Mouse (Mus musculus): ENCODE measurements around the gene Glud1. TPM values are rescaled to one million over a fixed set of nuclear protein-coding genes. Genes with fewer than 3 reads are reported as not detected.

Gene Glud1
- polyA plus RNA-seq, 1 experiment from 2014 or later: 107 TPM

DNA sequence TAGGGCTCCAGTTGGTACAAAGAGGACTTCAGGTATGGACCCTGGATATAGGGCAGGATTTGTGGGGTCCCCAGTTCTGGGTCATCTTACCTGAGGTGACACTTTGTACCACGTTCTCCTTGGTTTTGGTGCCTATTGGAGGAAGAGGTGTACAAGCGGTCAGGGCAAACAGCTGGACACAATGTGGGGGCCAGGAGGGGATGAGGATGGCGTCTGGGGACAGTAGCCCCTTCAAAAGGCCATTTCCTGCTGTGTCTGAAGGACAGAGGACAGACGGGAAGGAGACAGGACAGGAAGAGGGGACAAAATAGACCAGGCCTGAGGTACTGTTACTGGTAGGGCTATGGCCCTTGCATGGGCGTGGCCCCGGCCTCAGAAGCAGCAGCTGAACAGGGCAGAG lies 63.1 kb downstream of the Glud1 start:
- Histone ChIP-seq H3K4me1 (peaks cover 15% of the 10 kb centered on the region), H3K9ac (0 out of 2 replicates have a peak overlapping the region, but pooled peaks have one; percentile 19), H3K36me3 (no peaks in the 10 kb centered on the region), H3K4me2 (replicated peaks) (peak overlapping the region; percentile 38), H3K27me3 (replicated peaks) (no peaks in the 10 kb centered on the region), H3K27ac (no peak overlapping the region), H3K4me3 (no peak overlapping the region), H3K9me3 (no peaks in the 10 kb centered on the region)
- WGBS: 83% methylated on average over 6 of the region's 6 CpGs
- no peak for ATAC-seq (ENCODE audit: low FRiP score, low read depth)

DNA sequence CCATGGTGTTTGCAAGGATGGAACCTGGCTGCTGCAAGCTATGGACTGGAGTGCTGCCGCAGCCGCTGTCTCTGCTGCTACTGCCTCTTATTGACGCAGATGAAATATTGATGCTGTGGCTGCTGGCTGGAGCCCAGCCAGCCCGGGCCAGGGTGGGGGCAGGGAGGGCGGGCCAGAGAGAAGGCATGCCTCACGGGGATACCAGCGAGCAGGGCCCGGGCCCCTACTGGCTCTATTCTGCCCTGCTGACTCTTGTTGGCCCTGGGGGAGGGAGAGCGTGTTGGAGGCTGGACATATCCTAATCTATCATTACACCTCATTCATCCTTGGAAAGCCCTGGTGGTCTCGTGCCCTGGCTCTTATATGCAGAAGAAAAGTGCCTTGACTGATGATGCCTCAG lies 64.0 kb downstream of the Glud1 start, which contains the start of gene Sncg:
Gene Sncg (minus strand): TSS at position 213 of the 400 bp plus-strand sequence.
- no peaks in the 10 kb centered on the region for H3K9me3 ChIP-seq
- H3K4me3 ChIP-seq: 0 out of 2 replicates have a peak within 1 kb of the TSS, but pooled peaks have one; percentile 2
- 0 out of 2 replicates have a peak within 1 kb of the TSS, but pooled peaks have one; percentile 19 for H3K9ac ChIP-seq
- WGBS: 32% methylated on average over 10 of the region's 10 CpGs
- H3K27ac ChIP-seq: no peak within 1 kb of the TSS
- H3K4me2 ChIP-seq (replicated peaks): peak within 1 kb of the TSS; percentile 38
- H3K4me1 ChIP-seq: peaks cover 17% of the 10 kb centered on the region
- no peaks in the 10 kb centered on the region for H3K27me3 ChIP-seq (replicated peaks)
- H3K36me3 ChIP-seq: no peaks in the 10 kb centered on the region
- peak; percentile 23; the same call in 1 of the 2 replicates for ATAC-seq (ENCODE audit: low FRiP score, low read depth)

DNA sequence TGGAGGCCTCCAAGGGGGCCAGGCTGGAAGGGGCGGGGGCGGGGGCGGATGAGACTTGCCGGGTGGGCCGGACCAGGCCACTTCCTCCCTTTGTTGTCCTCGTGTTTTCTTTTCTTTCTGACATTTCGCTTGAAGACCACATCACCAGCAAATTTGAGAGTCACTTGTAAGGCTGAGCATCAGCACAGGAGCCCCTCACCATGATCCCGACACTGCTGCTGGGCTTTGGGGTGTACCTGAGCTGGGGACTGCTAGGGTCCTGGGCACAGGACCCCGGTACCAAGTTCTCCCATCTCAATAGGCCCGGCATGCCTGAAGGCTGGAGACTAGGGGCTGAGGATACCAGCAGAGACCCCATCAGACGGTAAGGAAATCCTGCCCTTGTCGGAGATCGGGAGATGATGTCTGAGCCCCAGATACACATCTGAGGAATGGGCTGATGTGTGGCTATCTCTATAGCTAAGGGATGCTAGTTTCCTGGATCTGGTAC lies 64.9 kb downstream of the Glud1 start, which contains the start of gene Mmrn2:
Gene Mmrn2 (plus strand): TSS at position 51 of the 490 bp plus-strand sequence.
- Histone ChIP-seq H3K27me3 (replicated peaks) (no peaks in the 10 kb centered on the region), H3K4me2 (replicated peaks) (peak within 1 kb of the TSS; percentile 38), H3K9me3 (no peaks in the 10 kb centered on the region), H3K36me3 (no peaks in the 10 kb centered on the region), H3K27ac (no peak within 1 kb of the TSS), H3K4me3 (0 out of 2 replicates have a peak within 1 kb of the TSS, but pooled peaks have one; percentile 2), H3K9ac (0 out of 2 replicates have a peak within 1 kb of the TSS, but pooled peaks have one; percentile 3), H3K4me1 (peaks cover 17% of the 10 kb centered on the region)
- WGBS: 81% methylated on average over 13 of the region's 13 CpGs
- ATAC-seq (ENCODE audit: low FRiP score, low read depth): no peak

DNA sequence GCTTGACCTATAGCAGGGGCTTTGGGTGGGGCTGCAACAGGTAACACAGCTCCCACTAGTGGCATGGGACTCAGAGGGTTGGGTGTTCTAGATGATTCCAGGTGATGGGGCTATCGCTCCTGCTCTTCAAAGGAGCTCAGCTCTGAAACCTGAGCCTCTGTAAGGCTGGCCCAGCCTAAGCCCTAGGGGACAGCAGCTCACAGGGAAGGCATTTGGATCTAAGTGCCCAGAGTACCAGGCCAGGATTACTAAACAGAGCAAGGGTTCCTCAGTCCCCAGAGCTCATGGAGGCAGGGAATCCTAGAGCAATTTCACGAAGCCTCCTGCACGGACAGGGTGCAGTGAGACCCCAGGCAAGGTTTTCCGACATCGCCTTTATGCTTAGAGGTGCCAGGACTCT lies 65.4 kb downstream of the Glud1 start:
- Histone ChIP-seq H3K36me3 (no peaks in the 10 kb centered on the region), H3K27ac (no peak overlapping the region), H3K4me1 (peaks cover 17% of the 10 kb centered on the region), H3K9me3 (no peaks in the 10 kb centered on the region), H3K4me2 (replicated peaks) (peak overlapping the region; percentile 7; the same call in 1 of the 2 replicates), H3K27me3 (replicated peaks) (no peaks in the 10 kb centered on the region), H3K9ac (no peak overlapping the region), H3K4me3 (no peak overlapping the region)
- 86% methylated on average over 5 of the region's 5 CpGs for WGBS
- no peak for ATAC-seq (ENCODE audit: low FRiP score, low read depth)

- ATAC-seq (ENCODE audit: low FRiP score, low read depth): no peak
- Histone ChIP-seq H3K4me3 (no peak overlapping the region), H3K4me2 (replicated peaks) (no peak overlapping the region; the same call in 1 of the 2 replicates)
Measured at GRCm38 (mm10) chr14:34377121-34377520, 66.6 kb downstream of the Glud1 start.

GRCm38 (mm10) chr14:34378560-34379331 lies 68.2 kb downstream of the Glud1 start:
- H3K9ac ChIP-seq: no peak overlapping the region
- no peak for ATAC-seq (ENCODE audit: low FRiP score, low read depth)
- WGBS: 48% methylated on average over 11 of the region's 11 CpGs

More at GRCm38 (mm10) chr14:34377121-34377520, 66.6 kb downstream of the Glud1 start:
- Histone ChIP-seq H3K36me3 (no peaks in the 10 kb centered on the region), H3K9me3 (no peaks in the 10 kb centered on the region), H3K27me3 (replicated peaks) (no peaks in the 10 kb centered on the region), H3K9ac (no peak overlapping the region), H3K4me1 (peaks cover 17% of the 10 kb centered on the region), H3K27ac (no peak overlapping the region)
- WGBS: 86% methylated on average over 4 of the region's 4 CpGs

GRCm38 (mm10) chr14:34382921-34383704 lies 72.6 kb downstream of the Glud1 start:
- H3K27me3 ChIP-seq (replicated peaks): no peaks in the 10 kb centered on the region
- H3K4me2 ChIP-seq (replicated peaks): no peak overlapping the region
- H3K27ac ChIP-seq: no peak overlapping the region
- H3K4me1 ChIP-seq: peaks cover 6% of the 10 kb centered on the region
- no peaks in the 10 kb centered on the region for H3K36me3 ChIP-seq
- WGBS: 93% methylated on average over 9 of the region's 9 CpGs
- no peak overlapping the region for H3K4me3 ChIP-seq
- ATAC-seq (ENCODE audit: low FRiP score, low read depth): no peak
- no peak overlapping the region for H3K9ac ChIP-seq
- H3K9me3 ChIP-seq: no peaks in the 10 kb centered on the region

More at GRCm38 (mm10) chr14:34378560-34379331, 68.2 kb downstream of the Glud1 start:
- Histone ChIP-seq H3K36me3 (no peaks in the 10 kb centered on the region), H3K27me3 (replicated peaks) (no peaks in the 10 kb centered on the region), H3K4me2 (replicated peaks) (no peak overlapping the region), H3K4me3 (no peak overlapping the region), H3K4me1 (peaks cover 17% of the 10 kb centered on the region), H3K27ac (no peak overlapping the region), H3K9me3 (no peaks in the 10 kb centered on the region)

DNA sequence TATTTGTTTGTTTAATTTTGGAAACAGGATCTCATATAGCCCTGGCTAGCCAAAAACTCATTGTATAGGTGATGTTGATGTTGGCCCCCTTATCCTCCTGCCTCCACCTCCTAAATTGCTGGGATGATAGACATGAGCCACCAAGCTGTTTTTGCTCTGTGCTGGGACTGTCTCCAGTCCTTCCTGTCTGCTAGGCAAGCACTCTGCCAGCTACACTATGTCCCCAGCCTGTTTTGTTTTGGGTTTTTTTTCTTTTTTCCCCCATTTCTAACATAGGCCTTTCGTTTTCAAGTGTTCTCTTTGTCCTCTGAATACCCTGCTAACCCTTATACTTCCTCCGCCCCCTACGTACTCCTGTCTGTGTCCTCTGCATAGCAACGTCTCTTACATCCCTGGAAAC lies 82.8 kb downstream of the Glud1 start:
- no peak for ATAC-seq (ENCODE audit: low FRiP score, low read depth)
- H3K9me3 ChIP-seq: no peaks in the 10 kb centered on the region
- H3K4me3 ChIP-seq: no peak overlapping the region
- no peak overlapping the region for H3K9ac ChIP-seq
- H3K36me3 ChIP-seq: peaks cover 5% of the 10 kb centered on the region; the same call in 1 of the 2 replicates
- H3K27me3 ChIP-seq (replicated peaks): no peaks in the 10 kb centered on the region
- no peak overlapping the region for H3K4me2 ChIP-seq (replicated peaks)
- WGBS: 65% methylated on average over 4 of the region's 4 CpGs
- no peak overlapping the region for H3K27ac ChIP-seq
- no peaks in the 10 kb centered on the region for H3K4me1 ChIP-seq

Other genes with a start within 250 kb of the Glud1 start
- gene Anxa8, start 224.7 kb upstream of the Glud1 start, polyA plus RNA-seq (2016; fragmentation: Nextera tagmentation; extraction: Ambion mirVana): 0.49 and 0.92 TPM in 2 replicates
- not detected in 2 replicates for gene A630023A22Rik, start 208.0 kb upstream of the Glud1 start, polyA plus RNA-seq (2016; fragmentation: Nextera tagmentation; extraction: Ambion mirVana)
- gene Npy4r, start 158.2 kb upstream of the Glud1 start, polyA plus RNA-seq (2016; fragmentation: Nextera tagmentation; extraction: Ambion mirVana): 0.05 TPM in 2 replicates
- gene Gprin2, start 109.1 kb upstream of the Glud1 start, polyA plus RNA-seq (2016; fragmentation: Nextera tagmentation; extraction: Ambion mirVana): 2.3 and 3.1 TPM in 2 replicates
- 0.28 and 0.38 TPM in 2 replicates for gene Syt15, start 91.1 kb upstream of the Glud1 start, polyA plus RNA-seq (2016; fragmentation: Nextera tagmentation; extraction: Ambion mirVana)
- 7.0 and 7.2 TPM in 2 replicates for gene Shld2, start 234 bp upstream of the Glud1 start, polyA plus RNA-seq (2016; fragmentation: Nextera tagmentation; extraction: Ambion mirVana)
- gene Fam25c, start 44.7 kb downstream of the Glud1 start, polyA plus RNA-seq (2016; fragmentation: Nextera tagmentation; extraction: Ambion mirVana): not detected in 2 replicates
- 345 and 420 TPM in 2 replicates for gene Sncg, start 64.1 kb downstream of the Glud1 start, polyA plus RNA-seq (2016; fragmentation: Nextera tagmentation; extraction: Ambion mirVana)
- 7.8 and 8.2 TPM in 2 replicates for gene Mmrn2, start 64.7 kb downstream of the Glud1 start, polyA plus RNA-seq (2016; fragmentation: Nextera tagmentation; extraction: Ambion mirVana)
- 35.5 and 37.5 TPM in 2 replicates for gene Bmpr1a, start 192.6 kb downstream of the Glud1 start, polyA plus RNA-seq (2016; fragmentation: Nextera tagmentation; extraction: Ambion mirVana)
- gene 9230112D13Rik, start 212.1 kb downstream of the Glud1 start, polyA plus RNA-seq (2016; fragmentation: Nextera tagmentation; extraction: Ambion mirVana): not detected in 2 replicates